Mouse (Mus musculus) A20 (cell line): ENCODE results near the gene Tiam1.

Experiments
- DNase-seq: peaks from one replicate; pipeline ENCODE4 v3.0.0-alpha.2; 2011; ENCODE audit warnings: low read depth, low spot score

Gene Tiam1

DNA sequence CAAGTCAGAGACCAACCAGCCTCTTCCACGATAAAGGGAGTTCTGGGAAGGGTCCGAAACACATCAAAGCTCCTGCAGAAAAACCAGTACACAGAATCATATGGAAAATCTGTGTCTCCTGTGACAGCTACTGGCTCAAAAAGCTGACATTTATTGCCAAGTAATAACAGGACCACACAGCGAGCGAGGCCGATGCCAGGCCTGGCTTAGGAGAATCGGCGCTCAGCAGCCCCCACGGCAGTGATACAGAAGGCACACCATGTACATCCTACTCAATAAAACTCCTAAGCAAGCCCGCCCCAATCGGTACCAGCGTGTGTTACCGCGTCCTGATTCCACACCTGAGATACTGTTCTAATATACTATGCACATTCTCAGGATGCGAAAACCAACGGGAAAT, 226.2 kb downstream of the Tiam1 start:
- DNase-seq: no peak

DNA sequence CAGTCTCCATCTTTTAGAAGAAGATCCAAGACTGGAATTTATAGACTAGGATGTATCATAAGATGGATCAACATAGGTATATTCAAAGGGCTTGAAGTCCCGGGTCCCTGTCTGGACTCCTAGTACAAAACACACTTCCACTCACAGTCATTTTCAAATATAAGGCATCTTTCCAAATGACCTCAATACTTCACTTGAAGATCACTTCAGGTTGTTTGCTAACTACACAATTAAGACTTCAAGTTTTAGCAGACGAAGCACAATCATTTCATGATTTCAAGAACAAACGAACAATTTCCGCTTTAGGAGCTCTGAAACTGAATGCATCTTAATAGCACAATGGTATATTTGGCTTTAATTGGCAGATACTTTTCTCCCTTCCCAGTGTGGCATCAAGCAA, 228.6 kb downstream of the Tiam1 start:
- no peak for DNase-seq

- no peak for DNase-seq
Observed at GRCm38 (mm10) chr16:89912686-89913375, 230.7 kb downstream of the Tiam1 start.

DNA sequence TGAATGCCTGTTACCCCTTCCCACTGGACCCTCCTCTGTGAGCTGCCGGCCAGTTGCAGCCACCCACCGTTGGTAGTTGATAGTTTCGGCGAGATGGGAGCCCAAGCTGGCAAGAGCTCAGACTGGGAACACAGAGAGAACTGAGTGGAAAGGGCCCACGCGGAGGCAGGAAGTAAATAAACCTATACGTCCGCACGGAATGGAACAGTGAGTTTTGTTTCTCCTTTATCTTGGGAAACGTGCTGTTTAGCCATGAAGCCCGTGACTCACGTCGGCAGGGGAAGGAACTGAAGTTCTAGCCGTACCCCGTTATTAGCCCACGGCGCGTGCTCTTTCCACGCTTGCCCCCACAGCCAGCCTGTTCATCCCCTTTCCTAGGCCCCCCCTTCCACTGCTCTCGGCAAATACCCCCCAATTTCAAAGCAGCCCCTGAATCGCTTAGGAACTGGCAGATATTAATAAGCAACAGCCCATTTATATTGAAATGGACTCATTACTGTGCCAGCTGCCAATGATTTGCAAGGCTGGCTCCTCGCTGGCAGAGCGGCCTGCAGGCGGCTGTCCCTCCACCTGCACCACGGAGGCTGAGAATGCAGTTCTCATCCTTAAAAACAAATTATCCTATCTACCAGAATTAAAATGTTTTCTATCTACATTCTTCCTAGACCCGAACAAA, 234.0 kb downstream of the Tiam1 start:
- DNase-seq: no peak

- DNase-seq: no peak
Observed at GRCm38 (mm10) chr16:89907651-89908050, 235.9 kb downstream of the Tiam1 start.

- no peak for DNase-seq
Observed at GRCm38 (mm10) chr16:89906909-89907308, 236.7 kb downstream of the Tiam1 start.

DNA sequence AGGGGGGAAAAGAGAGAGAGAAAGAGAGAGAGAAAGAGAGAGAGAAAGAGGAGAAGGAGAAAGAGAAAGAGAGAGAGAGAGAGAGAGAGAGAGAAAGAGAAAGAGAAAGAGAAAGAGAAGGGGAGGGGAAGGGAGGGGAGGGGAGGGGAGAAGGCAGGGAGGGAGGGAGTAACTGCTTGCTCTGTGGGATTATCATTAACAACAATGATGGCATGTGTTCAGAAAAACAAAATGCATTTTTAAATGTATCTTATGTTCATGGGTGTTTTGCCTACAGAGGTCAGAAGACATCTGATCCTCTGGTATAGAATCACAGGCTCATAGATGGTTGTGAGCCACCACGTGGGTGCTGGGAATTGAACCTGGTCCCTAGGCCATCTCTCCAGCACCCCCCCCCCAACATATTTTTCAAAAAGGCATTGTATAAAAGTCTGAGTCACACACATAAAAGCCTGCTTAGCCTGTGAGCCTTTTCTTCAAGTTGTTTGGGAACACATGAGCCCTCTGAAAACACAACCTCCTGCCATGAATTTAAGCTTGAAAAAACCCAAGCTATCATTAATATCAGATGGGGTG, 237.8 kb downstream of the Tiam1 start:
- peak; percentile 5 for DNase-seq

- no peak for DNase-seq
Observed at GRCm38 (mm10) chr16:89904121-89904520, 239.4 kb downstream of the Tiam1 start.

DNA sequence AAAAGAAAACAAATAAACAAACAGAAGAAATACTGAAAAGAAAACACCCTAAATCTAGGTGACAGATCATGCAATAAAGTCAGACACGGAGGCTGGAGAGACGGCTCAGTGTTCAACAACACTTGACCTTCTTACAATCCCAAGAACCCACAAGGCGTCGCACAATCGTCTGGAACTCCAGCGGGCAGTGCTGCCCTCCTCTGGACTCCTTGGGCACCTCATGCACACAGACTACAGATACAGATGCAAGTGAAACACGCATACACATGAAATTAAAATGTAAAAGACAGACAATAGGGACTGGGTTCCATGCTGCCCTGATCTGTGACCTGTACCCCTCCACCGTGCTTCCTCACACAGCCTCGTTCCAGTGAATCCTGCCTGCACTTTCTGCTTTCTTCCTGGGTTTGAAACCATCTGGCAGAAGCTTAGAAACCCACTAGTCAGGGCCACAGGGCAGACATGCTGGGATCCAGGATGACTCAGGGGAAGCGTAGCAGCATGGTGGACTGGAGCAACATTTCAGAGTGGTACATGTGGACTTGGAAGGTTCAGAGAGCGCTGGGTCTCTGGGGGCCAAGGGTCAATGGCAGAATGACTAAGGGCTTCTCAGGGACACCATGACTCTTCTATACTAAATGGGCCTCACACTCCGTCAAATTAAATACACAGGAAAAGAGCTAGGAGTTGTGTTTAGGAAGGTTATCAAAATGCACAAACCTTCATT, 240.8 kb downstream of the Tiam1 start:
- no peak for DNase-seq

DNA sequence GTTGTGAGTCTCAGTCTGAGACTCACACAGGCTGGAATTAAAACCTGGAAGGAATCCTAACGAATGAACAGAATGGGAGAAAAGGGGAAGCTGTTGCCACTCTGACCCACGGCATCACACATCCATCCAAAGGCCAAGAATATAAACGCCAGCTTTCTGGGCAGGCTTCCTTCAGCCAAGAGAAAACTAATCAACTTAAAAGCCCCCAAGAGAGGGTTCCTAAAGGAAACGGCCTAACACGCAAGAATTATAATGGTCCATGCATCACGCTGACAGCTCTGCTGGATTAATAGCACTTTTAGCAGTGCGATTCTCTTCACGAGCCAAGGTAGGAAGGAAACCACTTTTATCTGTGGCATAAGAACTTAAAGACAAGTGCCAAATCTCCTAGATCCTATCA, 242.9 kb downstream of the Tiam1 start:
- DNase-seq: no peak

DNA sequence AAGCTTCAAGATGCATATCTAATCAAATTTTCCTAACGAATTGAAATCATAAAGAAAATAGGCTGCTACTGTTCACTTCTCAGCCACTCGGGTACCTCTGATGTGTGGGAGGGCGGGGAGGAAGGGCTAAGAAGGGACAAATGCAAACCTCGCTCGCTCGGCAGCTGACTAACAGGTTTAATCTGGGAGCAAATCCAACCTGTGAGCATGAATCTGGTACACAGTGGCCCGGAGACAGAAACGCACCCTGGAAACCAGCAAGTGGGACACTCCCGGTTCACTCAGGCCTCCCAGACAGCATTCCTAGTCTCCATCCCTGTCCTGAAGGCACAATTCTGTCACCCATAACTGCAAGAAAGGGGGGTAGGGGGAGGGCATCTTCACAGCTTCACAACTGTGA, 244.4 kb downstream of the Tiam1 start:
- no peak for DNase-seq

DNA sequence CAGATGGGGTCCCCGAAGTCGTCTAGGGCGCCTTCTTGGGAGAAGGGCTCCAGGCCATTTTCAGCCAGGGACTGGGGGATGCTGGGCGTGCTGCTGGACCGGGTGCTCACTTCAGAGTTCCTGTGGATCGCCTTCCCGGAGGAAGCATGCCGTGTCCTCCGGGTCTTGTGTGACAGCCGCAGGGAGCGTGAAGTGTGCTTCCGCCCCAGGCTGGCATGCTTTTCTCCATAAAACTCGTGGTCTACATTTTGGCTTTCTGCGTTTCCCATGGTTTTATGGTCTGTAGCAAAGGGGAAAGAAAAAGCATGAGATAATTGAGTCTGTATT, 245.3 kb downstream of the Tiam1 start:
- no peak for DNase-seq

- no peak for DNase-seq
Observed at GRCm38 (mm10) chr16:89897547-89898298, 245.8 kb downstream of the Tiam1 start.

DNA sequence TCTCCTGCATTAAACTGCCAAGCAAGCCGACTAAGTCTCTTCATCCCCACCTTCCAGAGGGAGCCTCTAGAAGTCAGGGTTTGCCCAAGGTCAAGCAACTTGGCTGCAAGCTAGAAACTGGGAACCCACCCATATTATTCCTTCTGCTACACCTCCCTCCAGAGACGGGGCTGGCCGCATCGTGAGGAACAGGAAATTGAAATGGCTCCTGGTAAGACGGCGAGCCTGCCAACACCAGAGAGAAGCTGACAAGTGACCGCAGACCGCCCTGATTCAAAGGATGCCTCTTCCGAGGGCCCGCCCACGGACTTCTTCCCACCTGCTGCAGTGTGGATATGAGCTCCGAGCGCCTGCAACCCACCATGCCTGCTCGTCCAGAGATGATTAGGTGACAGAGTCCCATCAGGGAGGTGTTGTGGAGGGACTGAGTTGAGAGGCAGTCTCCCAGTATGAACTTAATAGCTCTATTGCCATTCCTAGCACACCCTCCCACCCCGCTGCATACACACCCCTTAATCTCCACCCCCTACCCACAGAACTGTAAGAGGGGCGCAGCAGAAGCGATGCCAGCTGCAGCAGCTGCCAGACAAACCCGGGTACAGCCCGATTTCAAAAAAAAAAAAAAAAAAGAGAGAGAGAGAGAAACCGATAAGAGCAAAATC, 246.6 kb downstream of the Tiam1 start:
- no peak for DNase-seq

DNA sequence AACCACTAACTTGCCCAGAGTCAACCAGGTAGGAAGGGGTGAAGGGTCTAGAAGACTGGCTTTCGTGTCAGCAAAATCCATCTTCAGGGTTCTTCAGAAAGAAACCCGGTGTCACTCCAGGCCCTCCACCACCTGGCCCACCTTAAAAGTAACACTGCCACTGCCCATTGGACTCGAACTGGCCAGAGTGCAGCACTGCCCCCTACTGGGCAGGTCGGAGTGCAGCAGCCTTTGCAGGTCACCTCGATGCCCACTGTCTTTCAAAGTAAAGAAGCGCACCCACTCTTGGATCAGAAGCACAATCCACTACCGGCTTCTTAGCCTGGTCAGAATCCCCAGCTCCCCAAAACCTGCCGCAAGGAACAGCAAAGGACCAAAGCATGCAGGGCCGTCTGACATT, 247.2 kb downstream of the Tiam1 start:
- DNase-seq: no peak

DNA sequence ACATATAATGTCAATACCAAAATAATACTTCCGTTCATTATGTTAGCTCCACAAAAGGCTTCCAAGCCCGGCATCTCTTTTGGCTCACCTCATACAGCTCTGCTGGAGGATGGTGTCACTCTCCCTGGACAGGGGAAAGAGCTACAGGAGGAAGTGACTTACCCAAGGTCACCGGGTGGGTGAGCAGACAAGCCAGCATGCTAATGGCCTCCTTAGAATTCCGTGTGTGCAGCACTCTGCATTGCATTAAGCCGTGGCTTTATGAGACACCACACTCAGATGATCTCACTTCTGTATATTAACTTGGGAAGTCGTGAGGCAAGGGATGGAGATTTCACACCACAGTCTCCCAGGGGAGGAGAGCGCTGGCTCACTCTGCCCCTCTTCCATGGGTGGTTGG, 248.3 kb downstream of the Tiam1 start:
- no peak for DNase-seq

DNA sequence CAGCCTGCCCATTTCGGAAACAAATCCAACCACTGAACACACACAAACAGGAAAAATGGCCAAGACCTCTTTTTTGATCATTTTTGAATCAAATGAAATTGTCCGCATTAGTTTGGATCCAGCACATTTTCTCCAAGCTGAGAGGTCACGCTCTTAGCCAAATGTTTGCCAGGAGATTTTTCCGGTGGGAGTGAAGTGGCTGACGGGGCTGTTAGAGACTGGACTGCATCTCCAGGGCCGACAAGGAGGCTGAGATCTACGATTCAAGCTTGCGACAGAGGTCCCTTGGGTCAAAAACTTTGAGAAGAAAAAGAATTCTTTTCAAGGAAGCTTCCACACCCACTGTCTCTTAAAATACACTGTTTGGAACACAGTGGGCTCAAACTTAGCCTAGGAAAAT, 248.8 kb downstream of the Tiam1 start:
- no peak for DNase-seq

DNA sequence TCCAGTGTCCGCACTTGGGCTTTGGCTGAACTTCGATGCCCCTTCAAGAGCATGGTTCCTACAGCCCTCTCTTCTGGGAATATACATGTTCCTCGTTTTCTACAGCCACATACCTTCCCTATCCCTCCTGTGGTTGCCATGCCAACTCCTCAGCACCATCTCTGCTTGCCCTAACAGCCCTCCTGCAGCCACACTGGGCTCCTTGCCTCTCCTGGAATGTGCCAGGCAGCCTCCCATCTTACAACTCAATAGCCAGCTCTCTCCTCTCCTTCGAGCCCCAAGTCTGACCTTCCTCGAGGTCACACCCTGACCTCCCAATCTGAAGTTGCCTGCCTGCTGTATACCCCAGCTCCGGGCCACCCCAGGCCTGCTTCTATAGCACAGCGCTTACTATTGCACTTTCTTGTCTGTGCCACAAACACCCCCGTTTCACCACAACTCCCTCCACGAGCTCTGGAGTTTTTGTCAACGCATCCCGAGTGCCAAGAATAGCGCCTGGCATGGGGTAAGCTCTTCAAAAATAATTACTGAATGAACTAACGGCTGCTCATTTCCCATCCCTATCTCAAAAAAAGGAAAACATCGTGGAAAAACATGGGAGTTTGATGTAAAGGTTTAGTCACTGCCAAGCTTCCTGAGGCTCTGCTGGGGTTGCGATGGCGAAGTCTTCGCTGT, 252.9 kb downstream of the Tiam1 start:
- no peak for DNase-seq

GRCm38 (mm10) chr16:89889890-89890462, 253.6 kb downstream of the Tiam1 start:
- no peak for DNase-seq

DNA sequence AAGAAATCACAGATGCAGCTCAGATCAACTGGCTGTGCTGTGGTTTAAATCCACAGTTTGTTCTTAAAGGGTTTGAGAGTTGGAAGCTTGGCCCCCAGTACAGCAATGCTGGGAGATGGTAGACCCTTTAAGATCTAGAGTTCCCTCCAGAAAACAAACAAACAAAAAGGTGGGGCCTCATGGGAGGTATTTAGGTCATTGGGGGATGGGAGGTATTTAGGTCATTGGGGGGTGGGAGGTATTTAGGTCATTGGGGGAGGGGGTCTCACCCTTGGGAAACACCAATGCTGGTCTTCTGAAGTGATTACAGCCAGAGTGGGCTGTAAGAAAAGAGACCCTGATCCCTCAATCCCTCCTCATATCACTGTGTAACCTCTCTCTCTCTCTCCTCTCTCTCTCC, 257.0 kb downstream of the Tiam1 start:
- DNase-seq: no peak
